Comparison of ENCODE assay signal across 22 mouse cellular contexts in the genomic region with DNA sequence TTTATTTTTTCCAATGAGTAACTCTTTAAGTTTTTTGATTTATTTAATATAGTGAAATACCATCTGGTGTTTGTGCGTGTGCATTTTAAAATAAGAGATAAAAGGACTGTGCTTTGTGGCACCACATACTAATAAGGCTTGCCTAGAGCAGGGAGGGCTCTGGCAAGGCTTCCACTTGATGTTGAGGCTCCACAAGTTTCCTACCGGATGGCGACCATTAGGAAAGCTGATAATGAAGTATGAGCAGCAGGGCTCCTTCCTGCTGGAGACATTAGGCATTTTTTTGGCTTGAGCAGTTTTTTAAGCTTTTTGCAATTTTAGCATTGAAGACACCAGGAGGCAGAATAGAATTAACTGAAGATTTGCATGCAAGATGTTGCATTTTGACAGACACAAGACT. TPM values are rescaled to one million over a fixed set of nuclear protein-coding genes. Genes with fewer than 3 reads are reported as not detected.
DNase-seq lines count a peak whose midpoint lies in the region; ATAC-seq and TF ChIP-seq lines count a peak whose summit lies in the region.
"Had no signal": no experiment of that assay in that cellular context is flagged by ENCODE, and none has a peak within 500 bp of the region (broad histone marks: within the 10 kb centered on the region; RNA-seq: fewer than 3 reads in every experiment).

No protein-coding gene starts in this region.

- DNase-seq in heart, adult 2 months = no peak
- peak; percentile 17 for DNase-seq in kidney, postnatal 14 days
- DNase-seq in lung, adult 18-20 months = no peak
- DNase-seq: adrenal gland, postnatal 25 days; B cell, adult 2 months; cerebellum, adult 18-20 months; cerebellum, postnatal 36 days; gastrocnemius, postnatal 14 days; kidney, adult 8-10 months; kidney, postnatal 4 days; retina, postnatal 1 day; right cerebral cortex, postnatal 4 days; thymus, adult 2 months had no signal

- H3K27me3 ChIP-seq in heart, adult 2 months (ENCODE audit: control insufficient read depth, insufficient read depth, low read length) = no peaks in the 10 kb centered on the region
- no peaks in the 10 kb centered on the region for H3K27me3 ChIP-seq in heart, embryonic 12.5 days (replicated peaks)
- no peaks in the 10 kb centered on the region for H3K27me3 ChIP-seq in kidney, embryonic 14.5 days (ENCODE audit: control insufficient read depth, insufficient read depth, low read length)
- no peaks in the 10 kb centered on the region for H3K27me3 ChIP-seq in lung, embryonic 16.5 days (ENCODE audit: control insufficient read depth, insufficient read depth, low read depth, low read length)
- H3K27me3 ChIP-seq: embryonic facial prominence, embryonic 15.5 days; limb, embryonic 12.5 days had no signal

- no peak for TF ChIP-seq POLR2A in heart, adult 2 months (IDR thresholded peaks at IDR 0.05; ENCODE audit: insufficient read depth, low read depth, low read length)

- H3K79me2 ChIP-seq in heart, adult 2 months (replicated peaks; ENCODE audit: control insufficient read depth, insufficient read depth, low read length) = peaks cover 1% of the 10 kb centered on the region; the same call in 1 of the 2 replicates

- H3K9me3 ChIP-seq in heart, embryonic 12.5 days (replicated peaks) = 0 out of 2 replicates have a peak, but pooled peaks cover 5% of the 10 kb centered on the region
- no peaks in the 10 kb centered on the region for H3K9me3 ChIP-seq in kidney, embryonic 14.5 days (ENCODE audit: control insufficient read depth, low read length)
- no peaks in the 10 kb centered on the region for H3K9me3 ChIP-seq in lung, embryonic 16.5 days (ENCODE audit: control insufficient read depth, low read length)
- H3K9me3 ChIP-seq: embryonic facial prominence, embryonic 15.5 days had no signal

- H3K9ac ChIP-seq in heart, adult 2 months (ENCODE audit: low read depth, low read length) = no peak overlapping the region
- no peak overlapping the region for H3K9ac ChIP-seq in heart, embryonic 12.5 days
- H3K9ac ChIP-seq in kidney, embryonic 14.5 days (ENCODE audit: low read depth, low read length) = no peak overlapping the region
- no peak overlapping the region for H3K9ac ChIP-seq in lung, embryonic 16.5 days (ENCODE audit: low read length)
- H3K9ac ChIP-seq: embryonic facial prominence, embryonic 15.5 days; limb, embryonic 12.5 days had no signal

- peak; percentile 14; the same call in 1 of the 2 replicates for TF ChIP-seq CTCF in heart, adult 2 months (IDR thresholded peaks at IDR 0.05)

- no peak for ATAC-seq in heart, embryonic 12.5 days (ENCODE audit: insufficient number of reproducible peaks, low FRiP score)
- ATAC-seq in kidney, embryonic 14.5 days (ENCODE audit: low FRiP score, low TSS enrichment) = no peak
- ATAC-seq in lung, embryonic 16.5 days (ENCODE audit: low read depth) = peak; percentile 91
- ATAC-seq in megakaryocyte, adult 5-6 weeks (ENCODE audit: poor library complexity, severe bottlenecking) = no peak
- ATAC-seq: inflammation-experienced regulatory T-cells, adult 6 months had no signal

- intact Hi-C loops in heart, adult 2 months (cut with DNase I) = no loop called here

- WGBS in heart, adult 2 months = 30% methylated on average over 3 of the region's 3 CpGs
- 43% methylated on average over 3 of the region's 3 CpGs for WGBS in heart, embryonic 12.5 days
- 82% methylated on average over 3 of the region's 3 CpGs for WGBS in kidney, embryonic 14.5 days
- 37% methylated on average over 3 of the region's 3 CpGs for WGBS in lung, embryonic 16.5 days

- H3K4me1 ChIP-seq in heart, adult 2 months (ENCODE audit: control insufficient read depth, insufficient read depth, low read length) = peaks cover 2% of the 10 kb centered on the region
- H3K4me1 ChIP-seq in heart, embryonic 12.5 days (replicated peaks) = peaks cover 10% of the 10 kb centered on the region
- H3K4me1 ChIP-seq in kidney, embryonic 14.5 days (ENCODE audit: control insufficient read depth, insufficient read depth, low read length) = no peaks in the 10 kb centered on the region
- peaks cover 11% of the 10 kb centered on the region for H3K4me1 ChIP-seq in lung, embryonic 16.5 days (replicated peaks; ENCODE audit: control insufficient read depth, insufficient read depth, low read length)
- H3K4me1 ChIP-seq: embryonic facial prominence, embryonic 15.5 days; limb, embryonic 12.5 days had no signal

- TF ChIP-seq EP300 in heart, adult 2 months (IDR thresholded peaks at IDR 0.05; ENCODE audit: insufficient read depth, low read depth, low read length) = no peak

- no peak overlapping the region for H3K27ac ChIP-seq in heart, adult 2 months
- no peak overlapping the region for H3K27ac ChIP-seq in heart, embryonic 12.5 days (ENCODE audit: poor library complexity, severe bottlenecking)
- no peak overlapping the region for H3K27ac ChIP-seq in kidney, embryonic 14.5 days (ENCODE audit: low read depth, low read length)
- H3K27ac ChIP-seq in lung, embryonic 16.5 days (ENCODE audit: low read length) = peak overlapping the region; percentile 55
- H3K27ac ChIP-seq: embryonic facial prominence, embryonic 15.5 days; limb, embryonic 12.5 days; macrophage had no signal

- H3K4me3 ChIP-seq in heart, adult 2 months = no peak overlapping the region
- H3K4me3 ChIP-seq in heart, embryonic 12.5 days = no peak overlapping the region
- H3K4me3 ChIP-seq in kidney, embryonic 14.5 days (ENCODE audit: low read length) = no peak overlapping the region
- H3K4me3 ChIP-seq in lung, embryonic 16.5 days (ENCODE audit: low read length) = no peak overlapping the region
- H3K4me3 ChIP-seq: embryonic facial prominence, embryonic 15.5 days; limb, embryonic 12.5 days had no signal

- H3K4me2 ChIP-seq in heart, embryonic 12.5 days = no peak overlapping the region
- no peak overlapping the region for H3K4me2 ChIP-seq in kidney, embryonic 14.5 days (replicated peaks; ENCODE audit: low read depth, low read length)
- no peak overlapping the region for H3K4me2 ChIP-seq in lung, embryonic 16.5 days (ENCODE audit: low read depth, low read length)
- H3K4me2 ChIP-seq: embryonic facial prominence, embryonic 15.5 days; limb, embryonic 12.5 days; midbrain, embryonic 11.5 days had no signal

- H3K36me3 ChIP-seq in heart, adult 2 months (ENCODE audit: control insufficient read depth, insufficient read depth, low read length) = peaks cover 8% of the 10 kb centered on the region
- H3K36me3 ChIP-seq in heart, embryonic 12.5 days = peaks cover 44% of the 10 kb centered on the region
- no peaks in the 10 kb centered on the region; the same call in 1 of the 2 replicates for H3K36me3 ChIP-seq in kidney, embryonic 14.5 days (ENCODE audit: control insufficient read depth, insufficient read depth, low read length)
- H3K36me3 ChIP-seq in lung, embryonic 16.5 days (ENCODE audit: control insufficient read depth, insufficient read depth, low read length) = peaks cover 5% of the 10 kb centered on the region

RNA-seq across cellular contexts. Expression of a gene that starts 57.8 kb away (rescaled TPM):
- total RNA-seq in heart, adult 2 months (2021) = 10 to 100 TPM; 51.6 to 69.4 TPM
- polyA plus RNA-seq in heart, adult 2 months (2012; rRNA removed) = 26.6 and 69.2 TPM in 2 replicates
- 71.5 and 75.4 TPM in 2 replicates for polyA plus RNA-seq in heart, embryonic 12.5 days (2016; fragmentation: Nextera tagmentation; extraction: Ambion mirVana)
- 70.0 and 89.8 TPM in 2 replicates for polyA plus RNA-seq in kidney, embryonic 14.5 days (2014; fragmentation: Nextera tagmentation; extraction: Ambion mirVana)
- 63.9 and 83.5 TPM in 2 replicates for polyA plus RNA-seq in lung, embryonic 16.5 days (2015; fragmentation: Nextera tagmentation; extraction: Ambion mirVana)
- total RNA-seq in megakaryocyte, adult 5-6 weeks (2015) = 66.8 and 78.9 TPM in 2 replicates
- total RNA-seq in megakaryocyte, adult 5-6 weeks (2017) = 79.7 and 96.9 TPM in 2 replicates

RNA-seq across cellular contexts. Expression of a gene that starts 57.9 kb away (rescaled TPM):
- 100 to 1,000 TPM; 212 to 253 TPM for total RNA-seq in heart, adult 2 months (2021)
- polyA plus RNA-seq in heart, adult 2 months (2012; rRNA removed) = 104 and 160 TPM in 2 replicates
- polyA plus RNA-seq in heart, embryonic 12.5 days (2016; fragmentation: Nextera tagmentation; extraction: Ambion mirVana) = 257 and 273 TPM in 2 replicates
- polyA plus RNA-seq in kidney, embryonic 14.5 days (2014; fragmentation: Nextera tagmentation; extraction: Ambion mirVana) = 155 and 156 TPM in 2 replicates
- polyA plus RNA-seq in lung, embryonic 16.5 days (2015; fragmentation: Nextera tagmentation; extraction: Ambion mirVana) = 195 TPM in 2 replicates
- 41.2 and 47.1 TPM in 2 replicates for total RNA-seq in megakaryocyte, adult 5-6 weeks (2015)
- 28.6 and 54.7 TPM in 2 replicates for total RNA-seq in megakaryocyte, adult 5-6 weeks (2017)
